Mouse (Mus musculus) midbrain, embryonic 16.5 days (tissue): Measurements from ENCODE around the gene Tti1. TPM values are rescaled to one million over a fixed set of nuclear protein-coding genes. Genes with fewer than 3 reads are reported as not detected.

Source experiments
- ATAC-seq: fragments of 200-750 bp; cut with Nextera tagmentation; 2 replicates; pipeline ENCODE4 v1.8.0; 2017; ENCODE audit warnings: moderate TSS enrichment
- H3K27ac ChIP-seq: fragments of 300-500 bp; sonication (generic); 2 replicates; pipeline ENCODE4 v1.5.1; 2014; ENCODE audit warnings: mild to moderate bottlenecking, low read length, mixed read lengths
- H3K27me3 ChIP-seq: fragments of 300-500 bp; sonication (generic); 2 replicates; pipeline ENCODE4 v1.6.1; 2014; ENCODE audit warnings: low read depth, low read length, mixed read lengths; ENCODE audit not compliant: control insufficient read depth, insufficient read depth
- H3K36me3 ChIP-seq: fragments of 300-500 bp; sonication (generic); 2 replicates; pipeline ENCODE4 v1.6.1; 2014; ENCODE audit warnings: mild to moderate bottlenecking, low read length, moderate library complexity, mixed read lengths; ENCODE audit not compliant: control insufficient read depth, insufficient read depth
- H3K4me1 ChIP-seq: fragments of 300-500 bp; sonication (generic); 2 replicates; pipeline ENCODE4 v1.6.1; 2014; ENCODE audit warnings: mild to moderate bottlenecking, low read length, mixed read lengths; ENCODE audit not compliant: control insufficient read depth, insufficient read depth
- H3K4me2 ChIP-seq: fragments of 300-500 bp; sonication (generic); 2 replicates; pipeline ENCODE4 v1.6.1; 2014; ENCODE audit warnings: mild to moderate bottlenecking, low read length, mixed read lengths
- H3K4me3 ChIP-seq: fragments of 300-500 bp; sonication (generic); 2 replicates; pipeline ENCODE4 v1.5.1; 2014; ENCODE audit warnings: low read depth, mild to moderate bottlenecking, low read length, moderate library complexity, mixed read lengths
- H3K9ac ChIP-seq: fragments of 300-500 bp; sonication (generic); 2 replicates; pipeline ENCODE4 v1.6.1; 2014; ENCODE audit warnings: low read depth, low read length, mixed read lengths
- H3K9me3 ChIP-seq: fragments of 300-500 bp; sonication (generic); replicated peaks from 2 replicates; pipeline ENCODE4 v1.6.1; 2014; ENCODE audit warnings: mild to moderate bottlenecking, low read length, mixed read lengths; ENCODE audit not compliant: control insufficient read depth, poor library complexity, severe bottlenecking
- WGBS: fragments of 180-500 bp; shearing (Covaris S2); extraction: QIAGEN DNeasy Blood & Tissue Kit; methylation state at CpG from one replicate; pipeline ENCODE4 v1.1.7; 2014; 5-methylcytosine and 5-hydroxymethylcytosine counted together
- polyA plus RNA-seq: library from polyadenylated mRNA; unstranded; fragments of >200 nt; fragmentation: Nextera tagmentation; extraction: Ambion mirVana; gene quantifications from 2 replicates; pipeline ENCODE4 v1.2.1, GENCODE M21; 2015

The Tti1 gene
- polyA plus RNA-seq, 1 experiment from 2014 or later: 17.2 TPM

DNA sequence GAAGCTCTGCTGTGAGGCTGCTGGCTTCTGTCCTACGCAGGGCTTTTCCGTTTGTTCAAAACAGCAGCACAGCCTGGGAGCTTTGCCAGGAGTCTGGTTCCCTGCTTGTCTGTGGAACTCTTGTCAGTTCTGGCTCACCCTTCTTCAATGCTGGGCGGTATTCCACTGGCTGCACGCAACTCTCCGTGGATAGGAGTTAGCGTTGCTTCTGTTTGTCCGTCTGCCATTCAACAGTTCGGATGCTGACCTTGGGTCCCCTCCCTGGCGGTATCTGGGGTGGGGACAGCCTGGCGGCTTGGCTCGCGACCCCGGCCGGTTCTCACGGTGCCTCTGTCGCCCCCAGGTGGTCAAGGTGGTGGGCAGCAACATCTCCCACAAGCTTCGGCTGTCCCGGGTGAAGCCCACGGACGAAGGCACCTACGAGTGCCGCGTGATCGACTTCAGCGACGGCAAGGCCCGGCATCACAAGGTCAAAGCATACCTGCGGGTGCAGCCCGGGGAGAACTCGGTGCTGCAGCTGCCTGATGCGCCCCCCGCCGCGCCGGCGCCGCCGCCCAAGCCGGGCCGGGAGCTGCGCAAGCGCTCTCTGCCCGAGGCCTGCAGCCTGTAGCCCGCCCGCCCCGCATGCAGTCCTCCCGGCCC, 84.6 kb downstream of the Tti1 start:
- Histone ChIP-seq H3K27ac (peak overlapping the region; percentile 43), H3K4me3 (peak overlapping the region; percentile 39), H3K4me2 (peak overlapping the region; percentile 67), H3K4me1 (peaks cover 20% of the 10 kb centered on the region), H3K9me3 (no peaks in the 10 kb centered on the region), H3K9ac (peak overlapping the region; percentile 60), H3K27me3 (no peaks in the 10 kb centered on the region), H3K36me3 (0 out of 2 replicates have a peak, but pooled peaks cover 2% of the 10 kb centered on the region)
- under 1% methylated on average over 44 of the region's 47 CpGs for WGBS
- ATAC-seq: peak; percentile 74

DNA sequence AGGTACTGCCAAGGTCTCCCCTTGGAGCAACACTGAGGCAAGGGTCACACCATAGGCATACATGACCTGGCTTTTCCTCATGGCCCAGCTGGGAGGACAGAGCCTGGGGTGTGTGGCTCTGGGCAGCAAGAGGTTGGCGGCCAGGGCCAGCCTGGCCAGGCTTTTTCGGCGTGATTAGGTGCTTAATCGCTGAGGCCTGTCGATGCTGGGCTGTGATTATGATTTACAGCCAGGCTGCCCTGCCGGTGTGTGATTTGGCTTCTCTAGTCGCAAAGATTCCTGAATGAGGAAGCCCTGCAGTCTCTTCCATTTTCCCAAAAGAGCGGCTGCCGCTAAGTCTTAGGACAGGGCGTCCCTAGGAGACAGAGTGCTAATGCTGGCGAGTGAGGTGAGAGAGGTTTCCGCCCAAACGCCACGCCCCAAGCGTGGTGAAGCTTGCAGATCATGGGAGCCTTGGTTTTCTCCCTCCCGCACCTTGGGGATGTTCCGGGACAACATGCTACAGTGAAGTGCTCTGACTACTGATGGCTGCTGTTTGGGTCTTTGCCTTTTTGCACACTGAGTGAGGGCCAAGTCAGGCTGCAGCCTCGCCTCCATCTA, 87.5 kb downstream of the Tti1 start:
- no peaks in the 10 kb centered on the region for H3K9me3 ChIP-seq
- 7% methylated on average over 18 of the region's 18 CpGs for WGBS
- H3K4me3 ChIP-seq: no peak overlapping the region
- H3K27me3 ChIP-seq: no peaks in the 10 kb centered on the region
- H3K4me1 ChIP-seq: peaks cover 20% of the 10 kb centered on the region
- 0 out of 2 replicates have a peak overlapping the region, but pooled peaks have one; percentile 0 for H3K9ac ChIP-seq
- ATAC-seq: no peak
- peaks cover 9% of the 10 kb centered on the region; the same call in 1 of the 2 replicates for H3K36me3 ChIP-seq
- H3K27ac ChIP-seq: no peak overlapping the region
- H3K4me2 ChIP-seq: no peak overlapping the region

DNA sequence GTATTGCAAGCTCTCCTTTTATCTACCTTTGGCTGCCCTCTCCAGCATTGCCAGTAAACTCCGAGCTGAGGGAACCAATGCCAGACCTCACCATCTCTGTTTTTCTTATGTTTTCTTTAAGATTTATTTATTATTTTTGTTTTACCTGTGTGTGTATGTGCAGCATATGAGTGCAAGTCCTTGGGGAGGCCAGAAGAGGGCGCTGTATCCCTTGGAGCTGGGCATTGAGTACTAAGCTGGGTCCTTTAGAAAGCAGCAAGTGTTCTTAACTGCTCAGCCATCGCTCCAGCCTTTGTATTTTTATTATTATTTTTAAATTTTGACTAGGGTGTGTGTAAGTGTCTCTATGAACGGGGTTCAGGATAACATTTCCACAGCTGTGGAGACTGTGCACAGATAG, 91.6 kb downstream of the Tti1 start:
- H3K36me3 ChIP-seq: peaks cover 9% of the 10 kb centered on the region; the same call in 1 of the 2 replicates
- no peak for ATAC-seq
- no peak overlapping the region for H3K9ac ChIP-seq
- H3K4me3 ChIP-seq: no peak overlapping the region
- no peaks in the 10 kb centered on the region for H3K27me3 ChIP-seq
- WGBS: 77% methylated on average over 4 of the region's 4 CpGs
- H3K4me1 ChIP-seq: peaks cover 14% of the 10 kb centered on the region; the same call in 1 of the 2 replicates
- no peak overlapping the region for H3K27ac ChIP-seq
- no peaks in the 10 kb centered on the region for H3K9me3 ChIP-seq
- H3K4me2 ChIP-seq: no peak overlapping the region

DNA sequence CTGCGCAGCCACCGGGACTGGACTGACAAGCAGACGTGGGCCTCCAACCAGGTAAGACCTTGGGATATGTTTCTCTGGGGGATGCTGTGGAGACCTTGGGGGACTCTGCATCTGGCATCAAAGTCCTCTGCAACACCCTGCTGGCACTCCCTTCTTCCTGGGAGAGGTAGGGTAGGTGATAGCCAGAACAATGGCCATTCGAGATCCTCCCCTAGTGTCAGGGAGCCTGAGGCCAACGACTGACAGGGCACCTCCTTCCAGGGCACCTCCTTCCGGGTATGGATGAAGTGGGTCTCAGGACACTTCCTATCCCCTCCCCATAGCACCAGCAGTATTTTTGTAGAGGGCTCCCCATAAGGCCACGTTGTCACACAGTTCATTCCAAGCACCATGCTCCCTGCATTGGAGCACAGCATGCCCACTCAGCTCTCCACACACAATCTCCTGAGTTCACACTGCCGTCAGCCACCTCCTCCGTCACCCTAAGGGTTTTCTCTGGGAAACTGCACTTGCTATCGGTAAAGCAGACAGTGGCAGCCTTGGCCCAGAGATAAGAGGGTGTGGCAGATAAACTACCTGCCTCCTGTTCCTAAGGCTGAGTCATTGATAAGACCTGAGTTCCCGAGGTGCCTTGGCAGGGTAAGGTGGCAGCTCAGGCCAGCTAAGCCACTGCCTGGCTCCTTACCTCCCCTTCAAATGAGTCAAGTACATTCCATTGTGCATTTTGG, 92.6 kb downstream of the Tti1 start:
- H3K27ac ChIP-seq: no peak overlapping the region
- ATAC-seq: no peak
- no peak overlapping the region for H3K4me2 ChIP-seq
- H3K9ac ChIP-seq: no peak overlapping the region
- H3K4me1 ChIP-seq: peaks cover 8% of the 10 kb centered on the region; the same call in 1 of the 2 replicates
- H3K27me3 ChIP-seq: no peaks in the 10 kb centered on the region
- H3K36me3 ChIP-seq: peaks cover 9% of the 10 kb centered on the region; the same call in 1 of the 2 replicates
- 76% methylated on average over 11 of the region's 11 CpGs for WGBS
- H3K9me3 ChIP-seq: no peaks in the 10 kb centered on the region
- H3K4me3 ChIP-seq: no peak overlapping the region

DNA sequence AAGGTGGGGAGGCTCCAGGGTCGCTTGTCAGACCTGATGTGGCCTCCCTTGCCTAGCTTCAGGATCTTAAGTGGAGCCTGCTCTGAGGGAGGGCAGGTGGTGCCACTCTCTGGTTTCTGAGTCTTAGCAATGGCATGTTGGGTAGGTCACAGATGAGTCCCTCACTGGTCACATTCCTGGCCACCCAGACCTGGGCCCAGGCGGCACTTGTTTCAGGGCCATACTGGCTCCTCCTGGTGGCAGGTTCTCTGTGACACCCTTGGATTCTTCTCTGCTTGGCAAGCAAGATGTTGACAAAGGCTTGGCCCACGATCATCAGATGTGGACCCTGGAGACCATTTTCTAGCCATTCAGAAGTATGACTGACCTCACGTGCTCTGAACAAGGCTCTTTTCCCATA, 95.6 kb downstream of the Tti1 start:
- no peak overlapping the region for H3K27ac ChIP-seq
- no peak overlapping the region for H3K9ac ChIP-seq
- ATAC-seq: no peak
- no peak overlapping the region for H3K4me3 ChIP-seq
- H3K4me2 ChIP-seq: no peak overlapping the region
- 80% methylated on average over 4 of the region's 4 CpGs for WGBS
- no peaks in the 10 kb centered on the region for H3K9me3 ChIP-seq
- H3K4me1 ChIP-seq: peaks cover 24% of the 10 kb centered on the region
- H3K27me3 ChIP-seq: no peaks in the 10 kb centered on the region
- peaks cover 9% of the 10 kb centered on the region; the same call in 1 of the 2 replicates for H3K36me3 ChIP-seq

Other genes starting within 250 kb of the Tti1 start
- gene Vstm2l, start 113.8 kb downstream of the Tti1 start, polyA plus RNA-seq: 19.6 and 26.6 TPM in 2 replicates
- 30.7 and 34.1 TPM in 2 replicates for gene Rprd1b, start 64 bp upstream of the Tti1 start, polyA plus RNA-seq
- 7.0 and 7.1 TPM in 2 replicates for gene Tgm2, start 118.0 kb upstream of the Tti1 start, polyA plus RNA-seq
- gene D630003M21Rik, start 200.8 kb upstream of the Tti1 start, polyA plus RNA-seq: 1.7 and 1.8 TPM in 2 replicates
- not detected in 2 replicates for gene Bpi, start 229.7 kb upstream of the Tti1 start, polyA plus RNA-seq